Mouse (Mus musculus) hematopoietic stem cell, adult 5-6 weeks (primary cell): Measurements from ENCODE around the gene Afap1. TPM values are rescaled to one million over a fixed set of nuclear protein-coding genes. Genes with fewer than 3 reads are reported as not detected.

ENCODE experiments used
- ATAC-seq, 2 experiments: fragments of 125-278 bp in 1 of 2; replicated peaks in 1 of 2; 2 replicates each; pipeline ENCODE4 v1.8.0; 2016 to 2017; ENCODE audit warnings: inconsistent platforms in 2 of 2, mild to moderate bottlenecking in 2 of 2, moderate number of reproducible peaks in 2 of 2, low read depth in 1 of 2, moderate TSS enrichment in 1 of 2; ENCODE audit not compliant: low FRiP score in 2 of 2, poor library complexity in 2 of 2, severe bottlenecking in 2 of 2, insufficient read depth in 1 of 2, low TSS enrichment in 1 of 2
- total RNA-seq: library from RNA; stranded (forward); fragments of 172-1452, 232-1000 nt; gene quantifications from 2 replicates; pipeline ENCODE4 v1.2.3, GENCODE M21; 2017

Gene Afap1
- total RNA-seq, result 1.6 and 2.6 TPM in 2 replicates

DNA sequence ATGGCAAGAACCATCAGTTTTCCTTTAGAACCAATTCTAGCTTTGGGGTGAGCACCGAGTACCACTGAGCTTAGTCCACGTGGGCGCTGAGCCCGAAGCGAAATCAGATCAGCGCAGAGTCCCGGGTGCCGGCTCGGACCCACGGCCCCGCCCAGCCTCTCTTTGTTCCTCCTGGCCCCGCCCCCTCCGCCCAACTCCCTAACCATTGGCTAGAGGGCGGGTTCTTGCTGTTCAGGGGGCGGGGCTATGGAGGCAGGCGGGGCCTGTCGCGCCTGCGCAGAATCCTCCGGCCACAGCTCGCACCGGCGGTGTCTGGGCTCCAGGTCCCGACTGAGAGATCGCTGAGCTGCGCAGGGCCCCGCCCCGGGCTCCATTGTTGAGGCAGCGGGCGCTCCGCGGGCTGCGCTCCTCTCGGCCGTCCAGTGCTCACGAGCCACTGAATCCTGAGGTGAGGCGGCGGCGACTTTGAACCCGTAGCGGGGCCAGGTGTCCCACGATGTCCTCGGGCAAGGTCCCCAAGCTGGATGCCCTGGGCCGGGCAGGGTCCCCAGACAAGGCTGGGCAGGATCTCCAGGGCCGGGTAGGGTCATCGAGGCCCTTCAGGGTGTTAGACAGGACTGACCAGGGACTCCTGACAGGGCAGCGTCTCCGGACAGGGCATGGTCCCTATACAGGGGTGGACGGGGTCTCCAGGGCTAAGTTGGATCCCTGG, at the start of gene Afap1:
Gene Afap1 (plus strand): TSS at position 227 of the 712 bp plus-strand sequence.
- ATAC-seq, result peak; percentile 86 to 95

DNA sequence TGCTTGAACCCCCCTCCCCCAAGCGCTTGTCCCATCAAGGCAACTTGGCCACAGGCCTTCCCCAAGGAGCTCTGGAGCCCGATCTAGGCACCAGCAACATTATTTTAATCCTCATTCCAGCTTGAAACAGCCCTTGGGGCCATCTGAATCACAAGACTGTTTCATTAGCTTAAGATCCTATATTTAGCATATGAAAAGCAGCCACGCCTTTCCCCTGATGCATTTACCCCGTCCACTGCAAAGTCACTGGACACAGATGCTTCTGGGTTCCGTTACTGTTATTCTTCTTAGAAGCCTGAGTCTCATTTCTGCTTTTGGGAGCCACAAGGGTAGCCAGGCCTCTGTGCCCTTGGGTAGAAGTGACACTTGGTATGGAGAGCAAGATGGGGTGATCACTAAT, 41.6 kb upstream of the Afap1 start:
- no peak for ATAC-seq

DNA sequence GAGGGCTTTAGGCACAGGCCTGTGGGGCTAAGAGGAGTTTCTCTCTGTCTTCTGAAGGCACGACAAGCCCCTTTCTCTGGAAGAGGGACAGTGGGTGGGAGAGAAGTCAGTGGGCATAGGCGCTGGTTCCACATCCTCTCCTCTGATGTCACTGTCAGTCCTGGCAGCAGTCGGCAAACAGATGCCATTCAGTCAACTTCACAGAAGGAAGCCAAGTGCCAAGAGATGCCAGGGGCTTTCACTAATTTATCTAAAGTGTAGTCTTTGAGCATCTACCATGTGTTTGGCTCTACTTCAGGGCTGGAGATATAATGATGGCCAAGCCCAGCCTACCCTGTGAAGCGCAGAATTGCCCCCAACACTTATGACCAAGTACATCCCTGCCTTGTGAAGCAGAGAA, 39.7 kb upstream of the Afap1 start:
- no peak for ATAC-seq

GRCm38 (mm10) chr5:35856245-35856644, 36.9 kb upstream of the Afap1 start:
- ATAC-seq, result no peak

DNA sequence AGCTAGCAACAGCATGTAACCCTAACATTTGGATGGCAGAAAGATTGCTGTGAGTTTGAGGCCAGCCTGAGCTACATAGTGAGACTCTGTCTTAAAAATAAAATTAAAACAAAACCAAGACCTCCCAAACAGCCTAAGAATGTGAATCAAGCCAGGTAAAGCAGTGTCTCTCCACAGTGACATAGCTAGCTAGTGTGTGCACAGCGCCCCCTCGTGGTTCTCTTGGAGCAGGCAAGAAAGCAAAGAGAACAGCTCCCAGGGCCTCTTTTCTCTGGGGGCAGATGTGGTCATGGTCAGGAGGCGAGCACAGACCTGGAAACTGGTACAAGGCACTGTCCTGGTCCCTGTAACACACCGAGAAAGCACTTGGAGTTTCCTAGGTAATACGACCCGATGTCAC, 35.0 kb upstream of the Afap1 start:
- peak; percentile 57 to 65 for ATAC-seq

GRCm38 (mm10) chr5:35861456-35861855, 31.7 kb upstream of the Afap1 start:
- no peak for ATAC-seq

GRCm38 (mm10) chr5:35869973-35870372, 23.1 kb upstream of the Afap1 start:
- no peak for ATAC-seq

GRCm38 (mm10) chr5:35870408-35871012, 22.6 kb upstream of the Afap1 start:
- peak; percentile 70 to 74; a peak in 3 of 4 replicates for ATAC-seq

DNA sequence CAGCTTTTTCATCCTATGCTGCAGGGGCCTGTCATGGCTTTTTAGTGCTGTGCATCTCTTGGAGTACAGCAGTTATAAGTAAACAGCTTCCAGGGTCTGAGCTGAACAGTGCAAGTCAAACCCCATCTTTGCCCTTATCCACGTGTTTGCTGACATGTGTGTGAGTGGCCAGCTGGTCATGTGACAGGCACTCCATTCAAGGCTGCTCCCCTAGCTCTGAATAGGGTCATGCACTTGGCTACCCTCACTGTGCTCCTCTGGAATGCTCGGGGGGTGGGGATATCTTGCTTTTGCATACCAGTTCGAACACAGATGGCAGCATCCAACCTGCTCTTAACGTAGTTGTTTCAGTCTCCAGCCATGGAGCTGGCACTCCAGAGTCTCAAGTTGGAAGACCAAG, 19.7 kb upstream of the Afap1 start:
- ATAC-seq, result no peak

GRCm38 (mm10) chr5:35876236-35876635, 16.9 kb upstream of the Afap1 start:
- ATAC-seq, result no peak

DNA sequence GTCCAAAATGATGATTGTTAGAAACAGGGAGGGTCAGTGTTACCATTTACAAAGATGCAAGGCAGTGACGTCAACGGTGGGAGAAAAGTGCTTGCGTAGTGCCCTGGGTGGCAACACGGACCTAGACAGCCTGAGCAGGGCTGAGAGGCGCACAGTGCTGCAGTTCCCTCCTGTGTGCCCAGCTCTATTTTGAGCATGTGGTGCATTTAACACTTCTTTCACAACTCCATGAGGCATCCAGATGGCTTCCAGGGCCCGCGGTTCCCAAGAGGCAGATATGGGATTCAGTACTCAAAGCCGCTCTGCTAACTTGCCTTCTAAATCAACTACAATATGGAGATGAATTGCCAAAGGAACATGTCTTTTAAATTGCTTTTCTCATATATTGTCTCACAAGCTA, 13.9 kb upstream of the Afap1 start:
- no peak for ATAC-seq

- no peak for ATAC-seq
These were observed 10.7 kb upstream of the Afap1 start for GRCm38 (mm10) chr5:35882391-35882790.

GRCm38 (mm10) chr5:35884262-35884661, 8.9 kb upstream of the Afap1 start:
- ATAC-seq, result no peak

- ATAC-seq, result no peak
These were observed 8.4 kb upstream of the Afap1 start for GRCm38 (mm10) chr5:35884689-35885088.

DNA sequence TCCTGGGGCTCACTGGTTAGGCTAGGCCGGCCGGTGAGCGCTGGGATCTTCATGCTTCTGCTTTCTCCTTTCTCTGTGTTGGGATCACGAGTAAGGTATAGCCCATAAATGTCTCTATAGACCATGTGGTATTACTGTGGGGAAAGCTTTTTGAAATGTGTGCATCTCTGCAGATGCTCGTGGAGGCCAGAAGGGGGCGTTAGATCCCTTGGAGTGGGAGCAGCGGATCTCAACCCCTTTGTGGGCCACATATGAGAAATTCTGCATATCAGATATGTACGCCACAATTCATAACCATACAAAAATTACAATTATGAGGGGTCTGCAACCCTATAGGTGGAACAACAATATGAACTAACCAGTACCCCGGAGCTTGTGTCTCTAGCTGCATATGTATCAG, 4.2 kb upstream of the Afap1 start:
- ATAC-seq, result no peak

DNA sequence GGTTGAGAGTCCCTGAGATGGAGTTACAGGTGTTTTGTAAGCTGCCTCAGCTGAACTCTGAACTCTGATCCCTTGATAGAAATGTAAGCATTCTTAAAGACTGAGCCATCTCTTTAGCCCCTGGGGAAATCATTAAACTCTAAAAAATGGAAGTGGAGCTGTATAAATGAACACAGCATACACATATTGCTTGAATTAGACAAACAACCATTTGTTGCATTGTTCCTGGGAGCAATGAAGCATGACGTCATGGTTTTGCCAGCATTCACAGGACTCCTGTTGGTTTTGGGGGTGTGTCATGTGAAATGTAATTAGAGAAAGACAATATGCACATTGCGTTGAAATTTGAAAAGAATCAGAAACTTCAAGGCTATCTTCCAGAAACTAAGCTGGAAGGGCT, 3.5 kb upstream of the Afap1 start:
- no peak for ATAC-seq

DNA sequence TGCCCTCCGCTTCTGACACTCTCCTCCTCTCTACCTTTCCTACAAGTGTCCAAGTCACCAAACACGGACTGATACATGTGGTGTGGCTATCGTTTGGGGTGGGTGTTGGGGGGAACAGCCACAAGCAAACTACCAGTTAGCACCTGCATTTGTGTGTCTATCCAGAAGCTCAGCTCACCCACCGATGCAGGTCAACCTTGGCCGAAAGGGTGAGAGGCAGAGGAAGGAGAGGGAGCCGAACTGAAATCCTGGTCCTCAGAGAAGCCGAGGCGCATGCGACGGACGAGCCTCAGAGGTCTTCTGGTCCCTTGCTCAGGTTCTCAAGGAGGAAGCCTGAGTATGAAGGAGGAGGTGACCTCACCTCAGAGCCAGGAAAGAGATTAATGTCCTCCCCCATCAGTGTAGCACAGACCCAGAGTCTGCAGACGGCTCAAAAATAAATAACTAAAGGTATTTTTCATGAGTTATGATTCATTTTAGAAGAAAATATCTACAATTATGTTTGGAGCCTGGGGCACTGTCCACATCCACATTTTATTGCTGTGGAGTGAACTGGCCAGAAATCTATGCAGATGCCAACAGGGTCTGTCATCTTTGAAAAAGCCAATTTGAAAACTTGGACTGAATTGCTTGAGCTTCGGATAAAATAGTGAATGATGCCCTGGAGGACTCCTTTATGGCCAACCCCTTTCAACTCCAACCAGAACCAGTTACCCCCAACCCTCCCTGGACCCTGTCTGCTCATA, 2.0 kb upstream of the Afap1 start:
- no peak for ATAC-seq

DNA sequence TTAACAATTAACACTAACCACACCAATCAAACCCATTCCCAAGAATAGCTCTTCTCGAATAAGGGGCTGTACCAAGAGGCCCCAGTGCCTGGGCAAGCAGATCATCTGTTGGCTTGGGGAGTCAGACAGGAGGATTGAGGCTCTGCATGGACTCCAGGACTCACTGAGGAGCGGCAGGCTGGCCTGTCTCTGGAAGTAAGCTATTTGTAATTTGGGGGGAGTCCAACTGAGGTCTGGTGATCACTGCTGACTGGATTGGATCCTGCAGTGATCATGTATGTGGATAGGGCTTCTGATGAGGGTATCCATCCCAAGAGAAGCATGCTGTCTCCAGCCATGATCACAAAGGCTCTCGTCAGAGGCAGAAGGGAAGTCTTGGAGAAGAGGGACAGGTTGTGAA, 756 bp upstream of the Afap1 start:
- ATAC-seq, result no peak
